Mouse (Mus musculus) megakaryocyte, embryonic 14.5 days (primary cell): ENCODE measurements at regions not wholly inside any gene's neighbourhood (a gene's known extent, or its start where the extent isn't known, plus 50 kb on each side); places are given as distances from the start of the nearest gene placed in this dataset.

Experiments
- FLI1 ChIP-seq: IDR thresholded peaks from 2 replicates; pipeline ENCODE4 v1.6.1; 2012; ENCODE audit warnings: low read length, inconsistent platforms, mixed read lengths
- GATA1 ChIP-seq: IDR thresholded peaks from 3 replicates; pipeline ENCODE4 v1.6.1; 2012; ENCODE audit warnings: mixed read lengths, low read length, inconsistent platforms, borderline replicate concordance

GRCm38 (mm10) chr2:129947847-129948553, 64.1 kb upstream of the Tgm3 start:
- TF ChIP-seq FLI1 (no peak), GATA1 (no peak)
